Mouse (Mus musculus) liver, adult (tissue): ENCODE measurements around the gene Tdrkh.

ENCODE experiments used
- GATA4 ChIP-seq: IDR thresholded peaks from 2 replicates; pipeline ENCODE4 v1.6.1; 2014; ENCODE audit warnings: mild to moderate bottlenecking, low read length; ENCODE audit not compliant: insufficient replicate concordance

Tdrkh gene

GRCm38 (mm10) chr3:94413031-94413679 lies at the start of gene Tdrkh:
Gene Tdrkh (plus strand): TSS chr3:94413273.
- no peak for TF ChIP-seq GATA4

GRCm38 (mm10) chr3:94363291-94364153 lies 49.6 kb upstream of the Tdrkh start:
- no peak for TF ChIP-seq GATA4

- TF ChIP-seq GATA4, result no peak
Measured at GRCm38 (mm10) chr3:94364154-94364526, 48.9 kb upstream of the Tdrkh start.

- TF ChIP-seq GATA4, result no peak; the same call in 1 of the 2 replicates
Measured at GRCm38 (mm10) chr3:94366761-94367160, 46.3 kb upstream of the Tdrkh start.

GRCm38 (mm10) chr3:94367511-94367910 lies 45.6 kb upstream of the Tdrkh start:
- peak; percentile 83 for TF ChIP-seq GATA4

- no peak for TF ChIP-seq GATA4
Measured at GRCm38 (mm10) chr3:94368631-94369030, 44.4 kb upstream of the Tdrkh start.

- TF ChIP-seq GATA4, result no peak
Measured at GRCm38 (mm10) chr3:94369709-94370108, 43.4 kb upstream of the Tdrkh start.

- TF ChIP-seq GATA4, result peak; percentile 29; the same call in 1 of the 2 replicates
Measured at GRCm38 (mm10) chr3:94371637-94372036, 41.4 kb upstream of the Tdrkh start.

- no peak for TF ChIP-seq GATA4
Measured at GRCm38 (mm10) chr3:94372038-94372437, 41.0 kb upstream of the Tdrkh start.

- TF ChIP-seq GATA4, result no peak
Measured at GRCm38 (mm10) chr3:94372641-94373040, 40.4 kb upstream of the Tdrkh start, which contains the start of gene Rorc. Gene Rorc (plus strand): TSS chr3:94372794.

GRCm38 (mm10) chr3:94373090-94373489 lies 40.0 kb upstream of the Tdrkh start:
- no peak for TF ChIP-seq GATA4

GRCm38 (mm10) chr3:94373597-94374011 lies 39.5 kb upstream of the Tdrkh start:
- TF ChIP-seq GATA4, result no peak

GRCm38 (mm10) chr3:94374636-94375035 lies 38.4 kb upstream of the Tdrkh start:
- TF ChIP-seq GATA4, result no peak

GRCm38 (mm10) chr3:94375146-94375545 lies 37.9 kb upstream of the Tdrkh start:
- TF ChIP-seq GATA4, result no peak

- TF ChIP-seq GATA4, result no peak
Measured at GRCm38 (mm10) chr3:94375861-94376260, 37.2 kb upstream of the Tdrkh start.
